Mouse (Mus musculus): ENCODE measurements at regions not wholly inside any gene's neighbourhood (a gene's known extent, or its start where the extent isn't known, plus 50 kb on each side); places are given as distances from the start of the nearest gene placed in this dataset.
A peak's percentile ranks its signal among the peaks of the same experiment; 100 is the strongest.

- DNase-seq, result no peak
Observed at GRCm38 (mm10) chr3:61849317-61849716, 483.6 kb upstream of the B430305J03Rik start.

- no peak for DNase-seq
Observed at GRCm38 (mm10) chr3:61846703-61847102, 481.0 kb upstream of the B430305J03Rik start.

- peak; percentile 18 for DNase-seq
Observed at GRCm38 (mm10) chr3:61839355-61840009, 473.7 kb upstream of the B430305J03Rik start.

DNA sequence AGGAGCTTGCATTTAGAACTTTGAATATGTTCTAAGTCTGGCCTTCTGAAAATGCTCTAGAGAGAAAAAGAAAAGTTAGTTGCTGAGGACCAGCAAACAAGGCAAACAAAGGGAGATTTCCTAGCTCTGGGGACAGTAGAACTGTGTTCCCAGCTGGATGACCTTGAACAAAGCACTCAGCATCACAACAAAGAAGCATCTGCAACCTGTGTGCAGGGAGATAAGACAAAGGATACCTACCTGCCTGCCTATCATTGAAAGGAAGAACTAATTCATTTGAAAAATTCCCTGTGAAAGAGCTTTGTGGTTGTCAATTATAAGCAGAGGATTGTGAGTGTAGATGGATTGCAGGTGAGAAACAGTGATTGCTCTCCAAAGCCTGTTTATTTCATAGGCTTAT lies 451.1 kb upstream of the B430305J03Rik start:
- DNase-seq, result no peak

GRCm38 (mm10) chr3:61796021-61796420 lies 430.3 kb upstream of the B430305J03Rik start:
- DNase-seq, result no peak

DNA sequence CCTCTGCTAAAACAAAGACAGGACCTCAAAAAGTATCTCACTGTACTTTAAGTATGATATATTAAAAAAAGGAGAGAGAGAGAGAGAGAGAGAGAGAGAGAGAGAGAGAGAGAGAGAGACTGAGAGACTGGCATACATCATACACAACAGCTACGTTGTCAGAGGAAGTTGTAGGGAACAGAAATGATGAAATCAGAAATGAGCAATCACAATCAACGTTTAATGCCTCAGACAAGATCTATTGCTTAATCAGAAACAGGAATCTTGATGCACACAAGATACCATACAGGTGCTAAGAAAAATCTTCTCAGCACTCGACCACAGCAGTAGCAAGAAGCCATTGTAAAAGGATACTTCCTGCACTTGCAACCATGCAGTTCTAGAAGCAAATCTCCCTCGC lies 424.9 kb upstream of the B430305J03Rik start:
- no peak for DNase-seq

Measured in thymus, postnatal 14 days (tissue).